Mouse (Mus musculus) ES-Bruce4 (cell line): ENCODE data around the gene Cmtm2a.

ENCODE experiments used
- CTCF ChIP-seq: IDR thresholded peaks from one replicate; pipeline ENCODE4 v1.8.1; 2011; ENCODE audit warnings: low read depth, low read length
- EP300 ChIP-seq: IDR thresholded peaks from 2 replicates; pipeline ENCODE4 v1.6.1; 2011; ENCODE audit warnings: low read depth, low read length; ENCODE audit not compliant: insufficient read depth
- POLR2A ChIP-seq: IDR thresholded peaks from one replicate; pipeline ENCODE4 v1.8.1; 2011; ENCODE audit warnings: low read length; ENCODE audit not compliant: insufficient read depth

DNA sequence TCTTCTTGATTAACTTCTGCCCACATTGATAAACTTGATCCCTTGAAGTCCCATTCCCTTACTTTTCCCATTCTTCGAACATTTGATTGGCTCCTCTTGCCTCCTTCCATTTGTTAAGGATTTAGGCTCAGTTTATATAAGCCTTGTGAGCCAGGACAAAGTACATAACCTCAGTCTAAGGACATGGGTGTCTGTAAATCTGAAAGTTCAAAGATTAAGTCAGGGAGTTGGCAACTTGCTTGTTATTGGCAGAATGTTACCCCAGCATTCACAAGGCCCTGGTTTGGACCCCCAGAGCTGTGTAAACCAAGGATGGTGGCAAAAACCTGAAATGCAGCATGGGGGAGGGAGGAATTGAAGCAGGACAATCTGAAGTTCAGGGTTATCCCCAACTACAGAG lies 1.4 kb upstream of the Cmtm2a start:
- TF ChIP-seq CTCF, result no peak
- no peak for TF ChIP-seq POLR2A
- no peak for TF ChIP-seq EP300
